Mouse (Mus musculus) forebrain, embryonic 15.5 days (tissue): Measurements from ENCODE around the gene Actl6b. TPM values are rescaled to one million over a fixed set of nuclear protein-coding genes. Genes with fewer than 3 reads are reported as not detected.
A peak's percentile ranks its signal among the peaks of the same experiment; 100 is the strongest.

Experiments
- ATAC-seq: fragments of 200-750 bp; cut with Nextera tagmentation; replicated peaks from 2 replicates; pipeline ENCODE4 v1.8.0; 2017; ENCODE audit warnings: mild to moderate bottlenecking, moderate TSS enrichment, moderate library complexity
- H3K27ac ChIP-seq: fragments of 300-500 bp; sonication (generic); replicated peaks from 2 replicates; pipeline ENCODE4 v1.5.1; 2015; ENCODE audit warnings: mild to moderate bottlenecking, inconsistent platforms
- H3K27me3 ChIP-seq: fragments of 300-500 bp; sonication (generic); 2 replicates; pipeline ENCODE4 v1.6.1; 2015; ENCODE audit warnings: inconsistent platforms
- H3K36me3 ChIP-seq: fragments of 300-500 bp; sonication (generic); 2 replicates; pipeline ENCODE4 v1.6.1; 2015; ENCODE audit warnings: mild to moderate bottlenecking, inconsistent platforms
- H3K4me1 ChIP-seq: fragments of 300-500 bp; sonication (generic); 2 replicates; pipeline ENCODE4 v1.6.1; 2015; ENCODE audit warnings: inconsistent platforms
- H3K4me2 ChIP-seq: fragments of 300-500 bp; sonication (generic); replicated peaks from 2 replicates; pipeline ENCODE4 v1.6.1; 2015; ENCODE audit warnings: mild to moderate bottlenecking, inconsistent platforms
- H3K4me3 ChIP-seq: fragments of 300-500 bp; sonication (generic); 2 replicates; pipeline ENCODE4 v1.5.1; 2015; ENCODE audit warnings: mild to moderate bottlenecking, inconsistent platforms
- H3K9ac ChIP-seq: fragments of 300-500 bp; sonication (generic); replicated peaks from 2 replicates; pipeline ENCODE4 v1.6.1; 2015; ENCODE audit warnings: mild to moderate bottlenecking, inconsistent platforms
- H3K9me3 ChIP-seq: fragments of 300-500 bp; sonication (generic); 2 replicates; pipeline ENCODE4 v1.6.1; 2016; ENCODE audit warnings: inconsistent platforms
- WGBS: fragments of 180-500 bp; shearing (Covaris S2); methylation state at CpG from one replicate; pipeline ENCODE4 v1.1.7; 2015; ENCODE audit warnings: mixed read lengths; 5-methylcytosine and 5-hydroxymethylcytosine counted together
- polyA plus RNA-seq: library from polyadenylated mRNA; unstranded; fragments of >200 nt; fragmentation: Nextera tagmentation; extraction: Ambion mirVana; gene quantifications from 2 replicates; pipeline ENCODE4 v1.2.1, GENCODE M21; 2015

The Actl6b gene
- polyA plus RNA-seq, 1 experiment from 2014 or later, result 259 TPM

DNA sequence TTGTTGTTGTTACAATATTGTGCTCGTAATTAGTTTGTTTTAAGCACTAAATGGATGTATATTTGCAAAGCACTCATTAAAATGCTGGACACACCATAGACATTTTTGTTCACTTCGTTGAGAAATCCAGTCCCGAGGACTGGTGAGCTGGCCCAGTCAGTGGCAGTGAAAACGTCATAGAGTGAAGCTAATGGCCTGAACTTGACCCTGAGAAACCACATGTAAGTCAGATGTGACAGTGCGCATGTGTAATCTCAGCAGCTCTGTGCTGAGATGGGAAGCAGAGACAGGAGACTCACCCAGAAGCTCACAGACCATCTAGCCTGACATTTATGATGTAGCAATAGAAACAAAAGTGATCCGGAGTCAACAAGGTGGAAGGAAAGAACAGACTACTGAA is 8.4 kb upstream of the Actl6b start:
- ATAC-seq, result no peak

DNA sequence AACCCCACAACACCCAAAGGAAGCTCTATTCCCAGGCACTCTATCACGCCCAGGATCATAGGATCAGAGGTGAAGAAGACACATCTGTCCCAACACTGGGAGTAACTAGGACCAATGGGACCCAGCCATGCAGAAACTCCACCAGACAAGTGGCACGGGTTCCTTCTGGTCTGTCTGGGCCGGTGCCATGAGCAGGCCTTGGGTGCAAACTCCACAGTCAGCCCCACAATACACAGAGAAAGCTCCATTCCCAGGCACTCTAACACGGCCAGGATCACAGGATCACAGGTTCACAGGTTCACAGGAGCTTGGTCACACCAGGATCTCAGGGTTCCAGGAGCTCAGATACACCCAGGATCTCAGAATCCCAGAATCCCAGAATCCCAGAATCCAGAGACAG is 7.7 kb upstream of the Actl6b start:
- Histone ChIP-seq H3K36me3 (no peaks in the 10 kb centered on the region), H3K27me3 (no peaks in the 10 kb centered on the region), H3K9ac (no peak overlapping the region), H3K4me1 (peaks cover 7% of the 10 kb centered on the region; the same call in 1 of the 2 replicates), H3K9me3 (no peaks in the 10 kb centered on the region), H3K4me2 (no peak overlapping the region), H3K4me3 (no peak overlapping the region), H3K27ac (no peak overlapping the region)
- WGBS, result 76% methylated on average over 4 of the region's 4 CpGs
- no peak for ATAC-seq

More for the DNA sequence above, 8.4 kb upstream of the Actl6b start:
- no peak overlapping the region for H3K27ac ChIP-seq
- no peaks in the 10 kb centered on the region for H3K9me3 ChIP-seq
- no peaks in the 10 kb centered on the region for H3K27me3 ChIP-seq
- H3K9ac ChIP-seq, result no peak overlapping the region
- whole genome bisulfite sequencing, result 65% methylated on average over 6 of the region's 6 CpGs
- peaks cover 7% of the 10 kb centered on the region for H3K4me1 ChIP-seq
- no peak overlapping the region for H3K4me3 ChIP-seq
- no peak overlapping the region for H3K4me2 ChIP-seq
- H3K36me3 ChIP-seq, result no peaks in the 10 kb centered on the region

DNA sequence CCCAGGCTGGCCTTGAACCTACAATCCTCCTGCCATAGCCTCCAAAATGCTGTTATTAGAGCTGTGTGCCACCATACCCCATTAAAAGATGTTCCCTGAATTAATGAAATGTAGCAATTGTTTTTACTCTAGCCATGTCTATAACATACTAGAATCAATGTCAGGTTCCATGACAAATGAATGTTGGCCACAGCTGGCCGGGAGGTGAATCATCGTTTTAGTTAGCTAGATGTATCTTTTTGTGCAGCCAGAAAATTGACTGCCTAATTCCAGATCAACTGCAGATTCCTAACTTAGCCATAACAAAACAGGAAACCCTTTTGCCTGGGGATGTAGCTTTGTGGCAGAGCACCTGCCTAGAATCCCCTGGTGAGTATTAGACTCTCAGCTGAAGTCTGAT is 3.5 kb upstream of the Actl6b start:
- H3K36me3 ChIP-seq, result no peaks in the 10 kb centered on the region
- no peak overlapping the region for H3K27ac ChIP-seq
- WGBS, result 85% methylated on average over 2 of the region's 2 CpGs
- H3K4me2 ChIP-seq, result no peak overlapping the region
- ATAC-seq, result no peak
- H3K4me3 ChIP-seq, result no peak overlapping the region
- no peaks in the 10 kb centered on the region for H3K27me3 ChIP-seq
- H3K4me1 ChIP-seq, result peaks cover 13% of the 10 kb centered on the region
- no peak overlapping the region for H3K9ac ChIP-seq
- no peaks in the 10 kb centered on the region for H3K9me3 ChIP-seq

DNA sequence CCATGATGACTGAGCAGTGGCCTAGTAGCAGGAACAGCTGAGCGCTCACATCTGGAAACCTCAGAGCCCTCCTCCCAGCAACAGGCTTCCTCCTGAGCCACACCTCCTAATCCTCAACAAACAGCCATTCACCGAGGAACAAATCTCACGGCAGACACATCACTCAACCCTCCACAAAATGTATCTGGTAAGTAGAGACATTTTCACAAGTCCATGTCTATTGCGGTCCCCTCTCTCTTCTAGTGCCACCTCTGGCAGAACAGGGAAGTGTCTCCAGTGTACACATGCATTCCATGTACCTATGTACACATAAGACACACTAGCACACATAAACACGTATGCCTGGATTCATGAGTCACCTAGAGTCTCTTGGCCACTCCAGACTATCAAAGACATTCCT is 2.2 kb upstream of the Actl6b start:
- no peaks in the 10 kb centered on the region for H3K36me3 ChIP-seq
- no peaks in the 10 kb centered on the region for H3K9me3 ChIP-seq
- H3K9ac ChIP-seq, result no peak overlapping the region
- no peak for ATAC-seq
- WGBS, result 72% methylated on average over 5 of the region's 5 CpGs
- no peak overlapping the region for H3K4me3 ChIP-seq
- H3K27me3 ChIP-seq, result no peaks in the 10 kb centered on the region
- peaks cover 18% of the 10 kb centered on the region for H3K4me1 ChIP-seq
- H3K27ac ChIP-seq, result no peak overlapping the region
- no peak overlapping the region for H3K4me2 ChIP-seq

DNA sequence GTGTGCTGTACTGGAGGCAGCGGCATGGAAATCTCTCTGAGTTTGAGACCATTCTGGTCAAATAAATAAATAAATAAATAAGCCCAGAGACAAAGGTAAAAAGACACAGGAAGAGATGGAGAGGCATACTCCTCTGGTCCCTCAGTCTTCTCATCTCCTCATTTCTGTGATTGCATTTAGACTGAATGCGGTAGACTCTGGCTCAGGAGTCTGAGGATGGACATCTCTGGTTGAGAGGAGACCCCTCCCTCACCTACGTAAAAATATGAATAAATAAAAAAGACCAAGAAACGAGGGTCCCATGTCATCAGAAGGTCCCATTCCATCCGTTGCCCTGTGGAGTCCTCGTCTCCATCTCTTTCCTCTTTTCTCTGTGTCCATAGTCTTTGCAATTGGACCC is 317 bp upstream of the Actl6b start:
- Histone ChIP-seq H3K27me3 (no peaks in the 10 kb centered on the region), H3K4me3 (peak overlapping the region; percentile 63), H3K4me2 (peak overlapping the region; percentile 51), H3K27ac (peak overlapping the region; percentile 71), H3K4me1 (peaks cover 18% of the 10 kb centered on the region), H3K9me3 (no peaks in the 10 kb centered on the region), H3K9ac (peak overlapping the region; percentile 58), H3K36me3 (no peaks in the 10 kb centered on the region)
- ATAC-seq, result peak; percentile 49
- 20% methylated on average over 6 of the region's 6 CpGs for WGBS

DNA sequence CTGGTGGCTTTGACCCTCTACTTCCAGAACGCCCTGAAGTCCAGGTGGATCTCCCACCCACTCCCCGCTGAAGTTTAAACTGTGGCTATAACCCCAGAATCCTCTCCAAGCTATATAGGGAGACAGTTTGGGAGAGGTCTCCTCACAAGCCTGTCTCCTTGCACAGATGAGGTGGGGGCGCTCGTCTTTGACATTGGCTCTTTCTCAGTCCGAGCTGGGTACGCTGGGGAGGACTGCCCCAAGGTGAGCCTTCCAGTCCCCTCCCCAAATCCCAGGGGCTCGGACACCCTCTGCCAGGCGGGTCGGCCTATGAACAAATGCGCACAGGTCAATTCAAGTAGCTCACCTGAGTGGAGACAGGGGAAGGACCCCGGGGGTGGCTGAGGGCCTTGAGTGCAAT is 581 bp downstream of the Actl6b start:
- H3K9ac ChIP-seq, result peak overlapping the region; percentile 58
- peak overlapping the region; percentile 51 for H3K4me2 ChIP-seq
- peaks cover 18% of the 10 kb centered on the region for H3K4me1 ChIP-seq
- 47% methylated on average over 11 of the region's 11 CpGs for WGBS
- peak overlapping the region; percentile 63 for H3K4me3 ChIP-seq
- no peaks in the 10 kb centered on the region for H3K27me3 ChIP-seq
- peak; percentile 33; the same call in 1 of the 2 replicates for ATAC-seq
- H3K9me3 ChIP-seq, result no peaks in the 10 kb centered on the region
- no peaks in the 10 kb centered on the region for H3K36me3 ChIP-seq
- peak overlapping the region; percentile 71 for H3K27ac ChIP-seq

DNA sequence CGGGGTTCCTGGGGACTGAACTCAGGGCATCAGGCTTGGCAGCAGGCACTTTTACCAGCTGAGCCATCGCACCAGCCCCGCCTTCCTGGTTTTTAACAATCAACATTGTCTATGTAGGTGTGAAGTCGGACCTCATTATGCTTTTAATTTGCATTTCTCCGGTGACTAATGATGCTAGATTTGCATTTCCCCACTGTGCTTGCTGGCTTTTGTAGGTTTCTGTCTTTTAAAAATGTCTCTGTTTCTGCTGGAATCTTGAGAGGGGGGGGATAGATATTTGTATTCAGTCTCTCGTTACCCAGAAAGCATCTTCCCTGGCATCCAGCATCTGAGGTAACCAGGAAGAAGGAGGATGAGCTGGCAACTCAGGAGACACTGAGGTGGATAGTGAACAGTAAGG is 8.2 kb downstream of the Actl6b start:
- no peak overlapping the region for H3K4me3 ChIP-seq
- H3K27me3 ChIP-seq, result no peaks in the 10 kb centered on the region
- no peaks in the 10 kb centered on the region for H3K9me3 ChIP-seq
- H3K4me1 ChIP-seq, result no peaks in the 10 kb centered on the region
- no peak overlapping the region for H3K27ac ChIP-seq
- 40% methylated on average over 6 of the region's 6 CpGs for WGBS
- no peak for ATAC-seq
- H3K4me2 ChIP-seq, result no peak overlapping the region
- peaks cover 6% of the 10 kb centered on the region; the same call in 1 of the 2 replicates for H3K36me3 ChIP-seq
- no peak overlapping the region for H3K9ac ChIP-seq

DNA sequence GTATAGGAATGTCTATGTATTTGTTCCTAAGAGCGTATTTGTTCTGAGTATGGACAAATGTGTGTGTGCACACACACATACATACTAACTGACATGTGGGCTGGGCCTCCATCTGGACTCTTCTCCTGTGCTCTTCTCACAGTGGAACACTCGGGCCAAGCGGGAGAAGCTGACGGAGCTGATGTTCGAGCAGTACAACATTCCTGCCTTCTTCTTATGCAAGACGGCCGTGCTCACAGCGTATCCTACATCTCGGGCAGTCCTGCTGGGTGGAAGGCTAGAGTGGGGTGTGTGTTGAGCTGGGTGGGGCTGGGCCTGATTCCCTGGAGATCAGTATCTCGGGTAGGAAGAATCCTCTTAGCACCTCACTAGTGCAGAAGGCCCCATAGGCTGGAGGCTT is 9.6 kb downstream of the Actl6b start:
- H3K9me3 ChIP-seq, result no peaks in the 10 kb centered on the region
- no peak overlapping the region for H3K4me2 ChIP-seq
- no peak overlapping the region for H3K4me3 ChIP-seq
- H3K9ac ChIP-seq, result no peak overlapping the region
- H3K27ac ChIP-seq, result no peak overlapping the region
- H3K36me3 ChIP-seq, result peaks cover 13% of the 10 kb centered on the region; the same call in 1 of the 2 replicates
- 73% methylated on average over 10 of the region's 10 CpGs for WGBS
- no peak for ATAC-seq
- no peaks in the 10 kb centered on the region for H3K4me1 ChIP-seq
- H3K27me3 ChIP-seq, result no peaks in the 10 kb centered on the region

DNA sequence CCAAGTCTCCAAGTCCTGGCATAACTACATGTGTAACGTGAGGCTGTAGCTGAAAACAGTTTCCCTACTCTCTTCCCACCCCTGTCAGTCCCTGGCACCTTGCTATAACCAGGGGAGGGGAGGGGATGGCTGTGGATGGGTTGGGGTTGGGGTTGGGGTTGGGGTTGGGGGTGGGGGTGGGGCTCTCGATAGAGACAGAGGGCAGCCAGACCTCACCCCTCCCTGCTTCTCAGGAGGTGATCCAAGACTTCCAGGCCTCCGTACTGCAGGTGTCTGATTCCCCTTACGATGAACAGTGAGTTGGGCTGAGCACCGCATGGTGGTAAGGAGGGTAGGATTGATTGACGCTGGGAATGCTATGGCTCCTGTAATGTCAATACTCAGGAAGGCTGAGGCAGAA is 12.4 kb downstream of the Actl6b start:
- WGBS, result 74% methylated on average over 6 of the region's 6 CpGs
- no peak overlapping the region for H3K27ac ChIP-seq
- no peak overlapping the region for H3K4me3 ChIP-seq
- ATAC-seq, result no peak
- no peaks in the 10 kb centered on the region for H3K4me1 ChIP-seq
- no peak overlapping the region for H3K9ac ChIP-seq
- no peak overlapping the region for H3K4me2 ChIP-seq
- H3K36me3 ChIP-seq, result peaks cover 13% of the 10 kb centered on the region; the same call in 1 of the 2 replicates
- no peaks in the 10 kb centered on the region for H3K27me3 ChIP-seq
- H3K9me3 ChIP-seq, result no peaks in the 10 kb centered on the region

DNA sequence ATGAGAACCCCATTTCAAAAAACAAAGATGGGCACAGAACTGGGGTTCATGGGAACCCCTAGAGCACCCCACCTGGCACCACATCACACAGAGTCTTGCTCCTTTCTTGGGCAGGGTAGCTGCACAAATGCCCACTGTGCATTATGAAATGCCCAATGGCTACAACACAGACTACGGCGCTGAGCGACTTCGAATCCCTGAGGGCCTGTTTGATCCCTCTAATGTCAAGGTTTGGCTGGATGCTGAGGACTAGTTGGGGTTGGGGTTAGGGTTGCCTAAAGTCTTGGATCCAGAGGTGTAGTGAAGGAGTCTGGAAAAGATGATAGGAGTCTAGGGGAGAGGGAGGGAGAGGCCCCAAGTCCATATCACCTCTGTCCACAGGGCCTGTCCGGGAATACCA is 13.1 kb downstream of the Actl6b start:
- H3K9me3 ChIP-seq, result no peaks in the 10 kb centered on the region
- 98% methylated on average over 5 of the region's 5 CpGs for WGBS
- no peak overlapping the region for H3K4me2 ChIP-seq
- H3K4me3 ChIP-seq, result no peak overlapping the region
- H3K27ac ChIP-seq, result no peak overlapping the region
- H3K4me1 ChIP-seq, result no peaks in the 10 kb centered on the region
- ATAC-seq, result no peak
- no peaks in the 10 kb centered on the region for H3K27me3 ChIP-seq
- H3K9ac ChIP-seq, result no peak overlapping the region
- peaks cover 13% of the 10 kb centered on the region; the same call in 1 of the 2 replicates for H3K36me3 ChIP-seq

DNA sequence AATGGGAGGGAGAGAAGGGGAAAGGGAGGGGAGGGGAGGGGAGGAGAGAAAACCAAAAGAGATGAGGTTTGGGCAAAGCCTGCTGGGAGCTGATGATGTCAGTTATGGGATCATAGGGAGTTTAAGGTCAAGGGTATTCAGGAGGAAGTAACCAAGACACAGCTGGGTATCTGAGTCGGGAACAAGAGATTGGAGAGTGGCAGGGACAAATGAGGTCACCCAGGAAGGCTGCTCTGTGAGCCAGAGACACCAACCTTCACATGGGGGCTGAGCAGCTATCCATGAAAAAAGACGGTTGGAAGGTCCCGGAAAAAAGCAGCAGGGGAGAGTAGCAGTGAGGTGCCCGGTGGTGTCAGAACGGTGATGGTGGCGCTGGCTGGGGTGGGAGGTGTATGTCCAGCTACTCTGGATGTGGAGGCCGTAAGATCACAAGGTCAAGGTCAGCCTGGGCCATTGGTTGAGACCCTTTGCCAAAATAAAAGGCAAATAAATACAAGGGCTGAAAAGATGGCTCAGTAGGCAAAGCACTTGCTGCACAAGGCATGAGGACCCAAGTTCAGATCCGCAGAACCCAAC is 15.0 kb downstream of the Actl6b start:
- ATAC-seq, result no peak
- 82% methylated on average over 8 of the region's 8 CpGs for WGBS
- H3K4me3 ChIP-seq, result no peak overlapping the region
- H3K9ac ChIP-seq, result no peak overlapping the region
- H3K36me3 ChIP-seq, result peaks cover 13% of the 10 kb centered on the region; the same call in 1 of the 2 replicates
- H3K27me3 ChIP-seq, result no peaks in the 10 kb centered on the region
- no peak overlapping the region for H3K4me2 ChIP-seq
- no peaks in the 10 kb centered on the region for H3K4me1 ChIP-seq
- H3K27ac ChIP-seq, result no peak overlapping the region
- no peaks in the 10 kb centered on the region for H3K9me3 ChIP-seq

DNA sequence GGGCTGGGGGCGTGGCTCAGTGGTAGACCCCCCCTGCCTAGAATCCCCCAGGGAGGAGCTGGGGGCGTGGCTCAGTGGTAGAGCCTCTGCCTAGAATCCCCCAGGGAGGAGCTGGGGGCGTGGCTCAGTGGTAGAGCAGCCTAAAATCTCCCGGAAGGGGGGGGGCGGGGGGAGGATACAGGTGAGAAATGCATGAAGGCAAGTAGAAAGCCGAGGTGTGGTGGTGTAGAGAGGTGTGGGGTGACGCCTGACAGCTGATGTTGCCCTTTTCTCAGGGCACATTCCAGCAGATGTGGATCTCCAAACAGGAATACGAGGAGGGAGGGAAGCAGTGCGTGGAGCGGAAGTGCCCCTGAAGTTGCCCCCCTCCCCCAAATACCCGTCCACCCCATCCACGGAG is 15.7 kb downstream of the Actl6b start:
- ATAC-seq, result no peak
- Histone ChIP-seq H3K9ac (no peak overlapping the region), H3K4me3 (no peak overlapping the region), H3K27me3 (no peaks in the 10 kb centered on the region), H3K36me3 (peaks cover 13% of the 10 kb centered on the region; the same call in 1 of the 2 replicates), H3K4me1 (no peaks in the 10 kb centered on the region), H3K4me2 (no peak overlapping the region), H3K9me3 (no peaks in the 10 kb centered on the region), H3K27ac (no peak overlapping the region)
- 76% methylated on average over 12 of the region's 12 CpGs for WGBS

DNA sequence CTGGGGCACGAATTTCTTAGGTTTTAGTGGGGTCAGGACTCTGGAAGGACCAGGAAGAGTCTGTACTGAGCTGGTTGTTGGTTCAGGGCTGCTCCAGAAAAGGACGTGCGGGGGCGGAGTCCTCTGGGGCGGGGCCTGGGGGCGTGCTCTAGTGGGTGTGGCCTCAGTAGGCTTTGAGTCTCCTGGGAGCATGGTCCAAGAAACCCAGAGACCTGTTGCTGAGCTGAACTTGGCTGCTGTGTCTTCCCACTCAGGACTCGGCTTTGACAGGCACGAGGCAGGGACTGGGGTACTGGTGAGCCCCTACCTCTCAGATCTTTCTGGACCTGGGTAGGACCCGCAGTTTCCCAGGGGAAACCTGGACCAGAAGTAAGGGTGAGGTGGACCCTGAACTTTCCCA is 16.3 kb downstream of the Actl6b start, which contains the start of gene Tfr2:
Tfr2 (plus strand) TSS at position 176 of the 400 bp plus-strand sequence.
- H3K27ac ChIP-seq, result no peak within 1 kb of the TSS
- no peak within 1 kb of the TSS for H3K9ac ChIP-seq
- H3K9me3 ChIP-seq, result no peaks in the 10 kb centered on the region
- no peak within 1 kb of the TSS for H3K4me2 ChIP-seq
- H3K36me3 ChIP-seq, result peaks cover 11% of the 10 kb centered on the region; the same call in 1 of the 2 replicates
- no peak within 1 kb of the TSS for H3K4me3 ChIP-seq
- peaks cover 5% of the 10 kb centered on the region for H3K4me1 ChIP-seq
- ATAC-seq, result no peak
- WGBS, result 41% methylated on average over 9 of the region's 9 CpGs
- H3K27me3 ChIP-seq, result no peaks in the 10 kb centered on the region
